Mouse (Mus musculus): ENCODE results near the gene 1500009L16Rik. TPM values are rescaled to one million over a fixed set of nuclear protein-coding genes. Genes with fewer than 3 reads are reported as not detected.

Gene 1500009L16Rik
- 13.4 and 19.4 TPM in 2 replicates for total RNA-seq (2017)

- ATAC-seq (replicated peaks in 1 of 2; ENCODE audit: insufficient read depth in 1 of 2, low FRiP score in 2 of 2, low TSS enrichment in 1 of 2, low read depth in 1 of 2, poor library complexity in 2 of 2, severe bottlenecking in 2 of 2), result peak; percentile 82 to 84
Observed at GRCm38 (mm10) chr10:83722579-83723031, at the start of gene 1500009L16Rik. 1500009L16Rik (plus strand) TSS chr10:83722865.

GRCm38 (mm10) chr10:83681334-83681733 lies 41.3 kb upstream of the 1500009L16Rik start:
- ATAC-seq (replicated peaks in 1 of 2; ENCODE audit: insufficient read depth in 1 of 2, low FRiP score in 2 of 2, low TSS enrichment in 1 of 2, low read depth in 1 of 2, poor library complexity in 2 of 2, severe bottlenecking in 2 of 2), result no peak

- no peak for ATAC-seq (replicated peaks in 1 of 2; ENCODE audit: insufficient read depth in 1 of 2, low FRiP score in 2 of 2, low TSS enrichment in 1 of 2, low read depth in 1 of 2, poor library complexity in 2 of 2, severe bottlenecking in 2 of 2)
Observed at GRCm38 (mm10) chr10:83688215-83688614, 34.5 kb upstream of the 1500009L16Rik start.

- ATAC-seq (replicated peaks in 1 of 2; ENCODE audit: insufficient read depth in 1 of 2, low FRiP score in 2 of 2, low TSS enrichment in 1 of 2, low read depth in 1 of 2, poor library complexity in 2 of 2, severe bottlenecking in 2 of 2), result no peak
Observed at GRCm38 (mm10) chr10:83692175-83692895, 30.3 kb upstream of the 1500009L16Rik start.

- no peak for ATAC-seq (replicated peaks in 1 of 2; ENCODE audit: insufficient read depth in 1 of 2, low FRiP score in 2 of 2, low TSS enrichment in 1 of 2, low read depth in 1 of 2, poor library complexity in 2 of 2, severe bottlenecking in 2 of 2)
Observed at GRCm38 (mm10) chr10:83696226-83696625, 26.4 kb upstream of the 1500009L16Rik start.

GRCm38 (mm10) chr10:83706628-83707027 lies 16.0 kb upstream of the 1500009L16Rik start:
- no peak for ATAC-seq (replicated peaks in 1 of 2; ENCODE audit: insufficient read depth in 1 of 2, low FRiP score in 2 of 2, low TSS enrichment in 1 of 2, low read depth in 1 of 2, poor library complexity in 2 of 2, severe bottlenecking in 2 of 2)

- ATAC-seq (replicated peaks in 1 of 2; ENCODE audit: insufficient read depth in 1 of 2, low FRiP score in 2 of 2, low TSS enrichment in 1 of 2, low read depth in 1 of 2, poor library complexity in 2 of 2, severe bottlenecking in 2 of 2), result no peak
Observed at GRCm38 (mm10) chr10:83709920-83710319, 12.7 kb upstream of the 1500009L16Rik start.

- ATAC-seq (replicated peaks in 1 of 2; ENCODE audit: insufficient read depth in 1 of 2, low FRiP score in 2 of 2, low TSS enrichment in 1 of 2, low read depth in 1 of 2, poor library complexity in 2 of 2, severe bottlenecking in 2 of 2), result no peak
Observed at GRCm38 (mm10) chr10:83711769-83712168, 10.9 kb upstream of the 1500009L16Rik start.

GRCm38 (mm10) chr10:83718855-83719474 lies 3.7 kb upstream of the 1500009L16Rik start:
- peak; percentile 51 to 71 for ATAC-seq (replicated peaks in 1 of 2; ENCODE audit: insufficient read depth in 1 of 2, low FRiP score in 2 of 2, low TSS enrichment in 1 of 2, low read depth in 1 of 2, poor library complexity in 2 of 2, severe bottlenecking in 2 of 2)

GRCm38 (mm10) chr10:83723055-83723454 lies 390 bp downstream of the 1500009L16Rik start:
- ATAC-seq (replicated peaks in 1 of 2; ENCODE audit: insufficient read depth in 1 of 2, low FRiP score in 2 of 2, low TSS enrichment in 1 of 2, low read depth in 1 of 2, poor library complexity in 2 of 2, severe bottlenecking in 2 of 2), result no peak

GRCm38 (mm10) chr10:83724351-83725059 lies 1.8 kb downstream of the 1500009L16Rik start:
- ATAC-seq (replicated peaks in 1 of 2; ENCODE audit: insufficient read depth in 1 of 2, low FRiP score in 2 of 2, low TSS enrichment in 1 of 2, low read depth in 1 of 2, poor library complexity in 2 of 2, severe bottlenecking in 2 of 2), result no peak

GRCm38 (mm10) chr10:83726164-83726563 lies 3.5 kb downstream of the 1500009L16Rik start:
- ATAC-seq (replicated peaks in 1 of 2; ENCODE audit: insufficient read depth in 1 of 2, low FRiP score in 2 of 2, low TSS enrichment in 1 of 2, low read depth in 1 of 2, poor library complexity in 2 of 2, severe bottlenecking in 2 of 2), result no peak

- ATAC-seq (replicated peaks in 1 of 2; ENCODE audit: insufficient read depth in 1 of 2, low FRiP score in 2 of 2, low TSS enrichment in 1 of 2, low read depth in 1 of 2, poor library complexity in 2 of 2, severe bottlenecking in 2 of 2), result no peak
Observed at GRCm38 (mm10) chr10:83727846-83728245, 5.2 kb downstream of the 1500009L16Rik start.

- no peak for ATAC-seq (replicated peaks in 1 of 2; ENCODE audit: insufficient read depth in 1 of 2, low FRiP score in 2 of 2, low TSS enrichment in 1 of 2, low read depth in 1 of 2, poor library complexity in 2 of 2, severe bottlenecking in 2 of 2)
Observed at GRCm38 (mm10) chr10:83728529-83728928, 5.9 kb downstream of the 1500009L16Rik start.

GRCm38 (mm10) chr10:83729076-83729475 lies 6.4 kb downstream of the 1500009L16Rik start:
- no peak for ATAC-seq (replicated peaks in 1 of 2; ENCODE audit: insufficient read depth in 1 of 2, low FRiP score in 2 of 2, low TSS enrichment in 1 of 2, low read depth in 1 of 2, poor library complexity in 2 of 2, severe bottlenecking in 2 of 2)

- peak; percentile 73 to 81; a peak in 2 of 4 replicates for ATAC-seq (replicated peaks in 1 of 2; ENCODE audit: insufficient read depth in 1 of 2, low FRiP score in 2 of 2, low TSS enrichment in 1 of 2, low read depth in 1 of 2, poor library complexity in 2 of 2, severe bottlenecking in 2 of 2)
Observed at GRCm38 (mm10) chr10:83729492-83729891, 6.8 kb downstream of the 1500009L16Rik start.

- ATAC-seq (replicated peaks in 1 of 2; ENCODE audit: insufficient read depth in 1 of 2, low FRiP score in 2 of 2, low TSS enrichment in 1 of 2, low read depth in 1 of 2, poor library complexity in 2 of 2, severe bottlenecking in 2 of 2), result no peak
Observed at GRCm38 (mm10) chr10:83733725-83734124, 11.1 kb downstream of the 1500009L16Rik start.
